Mouse (Mus musculus) mammary gland, adult 2 months (tissue): Measurements from ENCODE around the gene 1700014D04Rik. TPM values are rescaled to one million over a fixed set of nuclear protein-coding genes. Genes with fewer than 3 reads are reported as not detected.

ENCODE experiments used
- polyA plus RNA-seq: library from polyadenylated mRNA; depleted of rRNA; stranded (reverse); fragments of >200 nt; gene quantifications from 2 replicates; pipeline ENCODE4 v1.2.3, GENCODE M21; 2012; ENCODE audit warnings: low replicate concordance; rRNA removed

The 1700014D04Rik gene
- polyA plus RNA-seq: not detected in 2 replicates

DNA sequence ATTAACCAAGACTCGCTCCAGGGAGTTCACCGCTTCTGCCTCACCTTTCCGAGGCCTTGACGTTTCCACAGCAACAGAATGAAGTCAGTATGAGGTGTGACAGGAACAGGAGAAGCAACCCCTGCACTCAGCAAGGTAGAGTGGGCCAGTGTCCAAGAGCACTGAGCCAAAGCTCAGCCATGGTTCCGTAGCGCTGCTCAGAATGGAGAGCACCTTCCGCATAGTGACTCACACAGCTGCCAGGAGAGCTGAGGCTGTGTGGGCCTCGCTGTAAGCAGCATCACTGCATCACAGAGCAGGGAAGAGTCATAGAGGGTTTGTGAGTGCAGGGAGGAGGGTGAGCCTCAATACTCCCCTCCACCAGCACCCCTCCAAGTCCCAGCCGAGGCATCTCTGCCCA, at the start of gene 1700014D04Rik:
1700014D04Rik (minus strand) TSS at position 42 of the 400 bp plus-strand sequence.

DNA sequence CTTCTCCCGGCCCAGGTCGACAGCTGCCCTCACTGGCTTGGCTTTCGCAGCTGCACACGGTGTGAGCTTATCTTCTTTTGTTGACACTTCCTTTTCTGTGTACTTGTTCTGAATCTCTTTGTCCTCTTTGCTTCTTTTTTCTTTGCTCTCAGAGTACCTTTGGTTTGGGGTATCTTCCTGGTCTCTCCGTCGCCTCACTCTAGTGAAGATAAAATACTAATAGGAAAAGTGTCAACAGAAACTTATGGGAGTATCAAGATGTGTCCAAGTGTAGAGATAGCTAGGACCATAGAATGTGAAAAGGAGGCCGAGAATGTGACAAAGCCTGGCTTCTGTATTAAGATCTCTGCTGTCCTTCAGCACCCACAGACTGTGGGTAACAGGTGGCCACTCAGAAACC, 35.6 kb upstream of the 1700014D04Rik start, which contains the start of gene Gm49354:
Gm49354 (minus strand) TSS at position 101 of the 400 bp plus-strand sequence.

DNA sequence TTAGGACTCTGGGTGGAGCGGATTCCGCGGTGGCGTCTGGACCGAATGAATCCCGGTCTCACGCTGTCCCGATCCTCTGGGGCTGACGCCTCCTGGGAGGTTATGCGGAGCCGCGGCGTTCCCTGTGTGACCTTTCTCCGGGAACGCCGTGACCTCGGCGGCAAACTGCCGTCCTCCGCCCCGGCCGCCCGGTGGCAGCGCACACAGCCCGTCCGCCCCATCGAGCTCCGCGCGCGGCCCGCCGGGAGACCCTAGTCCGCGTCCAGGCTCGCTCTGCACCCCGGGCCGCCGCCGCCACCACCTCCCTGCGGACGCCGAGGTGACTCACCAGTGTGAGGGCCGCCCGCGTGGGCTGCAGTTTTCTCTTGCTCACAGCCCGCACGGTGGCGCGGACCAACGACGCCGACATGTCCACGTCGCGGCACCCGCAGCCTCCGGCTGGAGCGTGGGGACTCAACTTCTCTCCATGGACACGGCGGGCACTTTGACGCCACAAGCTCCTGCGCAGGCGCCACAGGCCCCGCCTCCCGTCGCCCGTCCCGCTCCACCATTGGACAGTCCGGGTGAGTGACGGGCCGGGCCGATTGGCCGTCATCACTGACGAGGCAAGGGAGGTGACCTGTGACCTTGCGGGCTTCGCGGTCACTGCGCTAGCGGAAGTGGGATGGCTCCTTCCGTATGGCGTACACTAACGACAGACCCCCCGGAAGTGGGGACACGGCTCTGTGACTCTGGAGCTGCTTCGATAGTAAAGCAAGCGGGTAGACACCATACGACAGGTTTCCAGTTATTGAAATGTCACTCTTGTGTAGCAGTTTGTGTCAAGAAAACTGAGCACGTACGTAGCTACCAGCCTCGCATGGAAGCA, 23.0 kb upstream of the 1700014D04Rik start, which contains the start of gene Isca1:
Isca1 (minus strand) TSS at position 515 of the 868 bp plus-strand sequence.

DNA sequence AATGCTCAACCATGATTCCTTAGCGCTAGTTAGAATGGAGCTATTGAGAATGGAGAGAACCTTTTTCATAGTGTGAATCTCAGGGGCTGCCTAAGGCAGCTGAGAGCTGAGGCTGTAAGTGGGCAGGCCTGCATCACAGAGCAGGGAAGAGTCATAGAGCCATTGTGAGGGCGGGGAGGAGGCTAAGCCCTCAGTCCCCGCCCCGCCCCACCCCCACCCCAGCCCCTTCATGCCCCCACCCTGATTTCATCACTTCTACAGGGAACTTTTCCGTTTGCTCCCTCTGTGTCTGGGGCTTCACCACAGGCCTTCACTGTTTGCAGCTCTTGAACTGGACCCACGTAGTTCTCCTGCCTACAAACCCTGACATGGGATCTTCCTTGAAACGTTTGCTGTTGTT, 14.9 kb downstream of the 1700014D04Rik start, which contains the start of gene Spata31d1d:
Spata31d1d (minus strand) TSS at position 101 of the 400 bp plus-strand sequence.

DNA sequence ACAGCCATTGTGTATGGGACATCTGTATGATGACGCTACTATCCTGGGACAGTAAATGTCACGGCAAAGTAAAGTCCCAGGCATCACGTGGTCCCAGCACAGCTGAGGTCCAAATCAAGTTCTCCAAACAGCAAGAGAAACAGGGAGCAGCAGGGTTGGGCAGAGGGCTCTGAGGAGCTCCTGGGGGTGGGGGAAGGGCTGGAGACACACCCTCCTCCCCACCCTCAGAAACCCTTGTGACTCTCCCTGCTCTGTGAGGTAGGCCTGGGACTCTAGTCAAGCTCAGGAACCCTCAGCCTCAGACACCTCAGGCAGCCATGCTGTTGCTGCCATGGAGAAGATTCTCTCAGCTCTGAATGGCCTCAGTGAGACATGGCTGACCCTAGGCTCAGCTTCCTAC, 34.6 kb downstream of the 1700014D04Rik start, which contains the start of gene Spata31d1b:
Spata31d1b (plus strand) TSS at position 301 of the 400 bp plus-strand sequence.

DNA sequence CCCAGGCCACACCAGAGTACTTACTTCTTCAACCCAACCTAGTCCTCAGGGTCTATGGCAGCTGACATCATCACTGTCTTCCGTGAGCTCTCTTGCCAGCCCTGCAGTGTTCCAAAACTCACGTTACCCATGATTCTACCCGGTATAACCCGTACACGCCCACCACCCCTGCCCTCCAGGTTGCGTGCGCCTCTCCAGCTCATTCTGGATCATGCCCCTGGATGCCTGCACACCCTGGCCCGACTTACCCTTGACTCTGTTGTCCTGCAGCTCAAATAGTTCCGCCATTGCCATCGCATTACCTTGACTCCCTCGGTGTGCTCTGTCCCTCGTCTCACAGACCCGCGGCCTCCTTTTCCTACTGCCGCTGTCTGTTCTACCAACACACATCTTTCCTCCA, 36.3 kb downstream of the 1700014D04Rik start, which contains the start of gene Spata31d1a:
Spata31d1a (minus strand) TSS at position 101 of the 400 bp plus-strand sequence.

DNA sequence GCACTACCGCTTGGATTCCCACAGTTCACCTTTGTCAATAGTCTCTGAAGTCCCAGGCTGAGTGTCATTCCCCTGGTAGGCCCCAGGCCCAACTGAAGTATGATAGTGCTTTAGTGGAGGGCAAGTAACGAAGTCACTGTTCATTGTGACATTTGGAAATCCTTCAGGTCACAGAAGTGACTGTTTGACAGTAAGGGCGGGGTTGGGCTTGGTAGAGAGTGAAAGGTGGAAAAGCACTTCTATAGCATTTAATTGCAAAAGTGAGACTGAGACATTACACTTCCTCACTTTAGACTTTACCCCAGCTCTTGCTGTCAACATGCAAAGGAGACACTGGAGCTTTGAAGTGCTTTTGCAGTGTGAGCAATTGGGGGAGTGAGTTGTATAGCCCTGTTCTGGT, 52.5 kb downstream of the 1700014D04Rik start, which contains the start of gene 4921517D22Rik:
4921517D22Rik (minus strand) TSS at position 101 of the 400 bp plus-strand sequence.

Other genes with a start within 250 kb of the 1700014D04Rik start
- gene Agtpbp1, start 161.5 kb downstream of the 1700014D04Rik start, polyA plus RNA-seq: 5.5 and 11.1 TPM in 2 replicates
- gene Naa35, start 161.5 kb downstream of the 1700014D04Rik start, polyA plus RNA-seq: 21.6 and 64.3 TPM in 2 replicates
- gene Golm1, start 70.9 kb downstream of the 1700014D04Rik start, polyA plus RNA-seq: 4.7 and 7.2 TPM in 2 replicates
- gene 4921517D22Rik, start 52.6 kb downstream of the 1700014D04Rik start, polyA plus RNA-seq: not detected in 2 replicates
- gene Spata31d1a, start 36.4 kb downstream of the 1700014D04Rik start, polyA plus RNA-seq: not detected in 2 replicates
- 0.47 and 0.50 TPM in 2 replicates for gene Spata31d1b, start 34.5 kb downstream of the 1700014D04Rik start, polyA plus RNA-seq
- gene Spata31d1d, start 15.0 kb downstream of the 1700014D04Rik start, polyA plus RNA-seq: not detected in 2 replicates
- 75.3 and 234 TPM in 2 replicates for gene Isca1, start 23.1 kb upstream of the 1700014D04Rik start, polyA plus RNA-seq
- gene Gm49354, start 35.5 kb upstream of the 1700014D04Rik start, polyA plus RNA-seq: not detected in 2 replicates
- gene Tut7, start 76.4 kb upstream of the 1700014D04Rik start, polyA plus RNA-seq: 19.6 and 30.2 TPM in 2 replicates